Mouse (Mus musculus) liver, embryonic 14 days (tissue): ENCODE results near the gene Glud1. TPM values are rescaled to one million over a fixed set of nuclear protein-coding genes. Genes with fewer than 3 reads are reported as not detected.

ENCODE experiments used
- polyA plus RNA-seq: library from polyadenylated mRNA; depleted of rRNA; stranded (reverse); fragments of >200 nt; gene quantifications from 2 replicates; pipeline ENCODE4 v1.2.3, GENCODE M21; 2012; rRNA removed

Gene Glud1
- 171 and 203 TPM in 2 replicates for polyA plus RNA-seq

DNA sequence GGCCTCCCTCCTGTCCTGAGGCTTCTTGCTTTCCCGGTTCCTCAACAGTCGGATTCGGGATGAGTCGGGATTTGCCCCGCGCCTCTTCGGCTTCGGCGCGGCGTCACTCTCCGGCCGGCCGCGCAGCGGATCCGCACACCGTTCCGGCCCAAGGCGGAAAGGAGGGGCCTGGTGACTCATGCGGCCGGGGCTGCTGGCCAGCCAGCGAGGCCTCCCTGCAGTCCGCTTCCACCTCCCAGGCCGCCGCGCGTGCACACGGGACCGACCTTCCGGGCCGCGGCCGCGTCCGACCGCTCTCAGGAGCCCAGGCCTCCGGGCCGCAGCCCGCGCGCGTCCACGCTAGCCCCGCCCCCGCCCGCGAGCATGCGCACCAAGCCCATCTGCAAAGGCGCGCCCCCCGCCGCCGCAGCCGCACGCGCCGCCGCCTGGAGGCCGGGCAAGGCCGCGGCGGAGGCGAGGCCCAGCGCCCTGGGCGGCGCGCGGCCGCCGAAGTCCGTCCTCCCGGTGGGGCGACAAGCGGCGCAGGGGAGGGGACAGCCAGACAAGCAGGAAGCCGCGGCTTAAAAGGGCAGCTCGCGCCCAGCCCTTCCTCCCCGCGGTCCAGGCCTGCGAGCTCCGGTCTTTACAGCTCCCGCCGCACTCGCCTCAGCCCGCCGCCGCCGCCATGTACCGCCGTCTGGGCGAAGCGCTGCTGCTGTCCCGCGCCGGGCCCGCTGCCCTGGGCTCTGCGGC is at the start of gene Glud1, which contains the start of gene Shld2:
Gene Glud1 (plus strand): TSS at position 494 of the 732 bp plus-strand sequence.
Gene Shld2 (minus strand): TSS at position 260 of the 732 bp plus-strand sequence.

GRCm38 (mm10) chr14:34355301-34355700 is 44.8 kb downstream of the Glud1 start, which contains the start of gene Fam25c:
Gene Fam25c, minus strand, starts transcription at chr14:34355433.

DNA sequence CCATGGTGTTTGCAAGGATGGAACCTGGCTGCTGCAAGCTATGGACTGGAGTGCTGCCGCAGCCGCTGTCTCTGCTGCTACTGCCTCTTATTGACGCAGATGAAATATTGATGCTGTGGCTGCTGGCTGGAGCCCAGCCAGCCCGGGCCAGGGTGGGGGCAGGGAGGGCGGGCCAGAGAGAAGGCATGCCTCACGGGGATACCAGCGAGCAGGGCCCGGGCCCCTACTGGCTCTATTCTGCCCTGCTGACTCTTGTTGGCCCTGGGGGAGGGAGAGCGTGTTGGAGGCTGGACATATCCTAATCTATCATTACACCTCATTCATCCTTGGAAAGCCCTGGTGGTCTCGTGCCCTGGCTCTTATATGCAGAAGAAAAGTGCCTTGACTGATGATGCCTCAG is 64.0 kb downstream of the Glud1 start, which contains the start of gene Sncg:
Gene Sncg (minus strand): TSS at position 213 of the 400 bp plus-strand sequence.

GRCm38 (mm10) chr14:34375415-34375904 is 64.9 kb downstream of the Glud1 start, which contains the start of gene Mmrn2:
Gene Mmrn2, plus strand, starts transcription at chr14:34375465.

Other genes with a start within 250 kb of the Glud1 start
- 0.05 and 0.06 TPM in 2 replicates for gene Anxa8, start 224.7 kb upstream of the Glud1 start, polyA plus RNA-seq
- gene A630023A22Rik, start 208.0 kb upstream of the Glud1 start, polyA plus RNA-seq, result not detected in 2 replicates
- gene Npy4r, start 158.2 kb upstream of the Glud1 start, polyA plus RNA-seq, result 0.01 TPM in 1 of 2 replicates, not detected in the other
- gene Gprin2, start 109.1 kb upstream of the Glud1 start, polyA plus RNA-seq, result 0.05 and 0.07 TPM in 2 replicates
- gene Syt15, start 91.1 kb upstream of the Glud1 start, polyA plus RNA-seq, result 0.44 and 0.61 TPM in 2 replicates
- 2.7 and 3.4 TPM in 2 replicates for gene Shld2, start 234 bp upstream of the Glud1 start, polyA plus RNA-seq
- not detected in 2 replicates for gene Fam25c, start 44.7 kb downstream of the Glud1 start, polyA plus RNA-seq
- 0.12 and 0.21 TPM in 2 replicates for gene Sncg, start 64.1 kb downstream of the Glud1 start, polyA plus RNA-seq
- 1.2 and 1.3 TPM in 2 replicates for gene Mmrn2, start 64.7 kb downstream of the Glud1 start, polyA plus RNA-seq
- 3.0 and 3.2 TPM in 2 replicates for gene Bmpr1a, start 192.6 kb downstream of the Glud1 start, polyA plus RNA-seq
- gene 9230112D13Rik, start 212.1 kb downstream of the Glud1 start, polyA plus RNA-seq, result not detected in 2 replicates